Mouse (Mus musculus) kidney, adult 10 weeks (tissue): ENCODE measurements around the gene Vezt. TPM values are rescaled to one million over a fixed set of nuclear protein-coding genes. Genes with fewer than 3 reads are reported as not detected.

Experiments used
- polyA plus RNA-seq: library from polyadenylated mRNA; stranded (reverse); fragments of 350-450 nt; fragmentation: Illumina TruSeq; extraction: RNeasy Lipid Tissue Mini Kit (QIAGEN cat#74804); gene quantifications from one replicate; pipeline ENCODE4 v1.2.3, GENCODE M21; 2014; ENCODE audit warnings: low read depth, low replicate concordance

Vezt gene
- polyA plus RNA-seq = 9.2 TPM

DNA sequence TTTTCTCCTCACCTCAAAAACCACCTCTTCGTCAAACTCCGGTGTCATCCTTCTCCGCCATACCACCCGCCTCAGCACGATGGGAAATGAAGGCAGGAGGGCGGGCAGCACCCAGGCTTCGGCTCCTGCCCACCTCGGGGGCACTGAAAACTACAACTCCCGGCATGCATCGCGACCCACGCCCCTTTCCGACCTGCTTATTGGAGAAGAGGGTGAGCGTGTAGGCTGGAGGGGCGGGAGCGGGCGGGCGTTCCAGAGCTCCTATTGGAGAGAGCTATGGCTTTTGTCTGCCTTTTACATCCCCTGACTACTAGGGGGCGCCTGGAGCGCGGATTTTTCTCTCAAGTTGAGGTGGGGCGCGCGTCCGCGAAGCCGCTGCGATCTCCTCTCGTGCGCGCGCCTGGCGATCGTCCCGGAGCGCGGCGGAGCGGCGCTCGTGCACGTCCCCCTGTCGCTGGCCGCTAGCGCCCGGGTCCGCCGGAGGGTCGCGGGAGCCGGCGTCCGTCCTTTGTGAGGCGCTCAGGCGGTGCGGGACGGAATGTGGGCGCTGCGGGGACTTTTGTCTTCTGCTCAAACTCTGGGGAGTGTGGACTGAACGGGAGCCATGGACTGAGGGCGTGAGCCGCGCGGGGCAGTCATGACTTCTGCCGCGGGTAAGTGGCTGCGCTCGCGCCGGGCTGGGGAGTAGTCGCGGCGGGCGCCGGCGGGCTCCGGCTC lies at the start of gene Vezt, which contains the start of gene Fgd6:
Gene Vezt, minus strand, starts transcription at position 160 of the 717 bp plus-strand sequence.
Gene Fgd6, plus strand, starts transcription at position 344 of the 717 bp plus-strand sequence.

DNA sequence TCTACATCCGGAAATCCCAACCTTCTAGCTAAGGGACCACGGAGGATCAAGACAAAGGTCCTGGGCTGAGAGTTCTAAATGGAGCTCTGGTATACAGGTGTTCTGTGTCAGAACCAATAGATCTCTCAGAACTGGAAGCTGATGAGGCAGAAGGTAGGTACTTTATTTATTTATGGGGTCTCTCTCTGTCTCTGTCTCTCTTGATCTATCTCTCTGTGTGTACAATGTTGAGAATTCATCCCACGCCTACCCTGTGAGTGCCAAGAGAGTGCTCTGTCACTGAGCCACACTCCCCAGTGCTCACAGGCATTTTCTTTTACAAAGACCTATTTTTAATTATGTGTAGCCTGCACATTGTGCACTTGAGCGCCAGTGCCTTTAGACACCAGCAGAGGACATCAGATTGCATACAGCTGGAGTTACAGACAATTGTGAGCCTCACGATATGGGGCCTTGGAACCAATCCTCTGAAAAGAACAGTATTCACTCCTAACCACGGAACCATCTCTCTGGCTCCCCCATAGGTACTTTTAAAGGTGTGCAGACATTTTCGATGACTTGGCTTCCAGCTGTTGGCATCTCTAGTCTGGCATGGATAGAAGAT lies 138.5 kb downstream of the Vezt start, which contains the start of gene Metap2:
Gene Metap2, minus strand, starts transcription at position 51 of the 604 bp plus-strand sequence.

Other genes with a start within 250 kb of the Vezt start
- not detected for gene Usp44, start 204.3 kb downstream of the Vezt start, polyA plus RNA-seq
- gene Metap2, start 138.7 kb downstream of the Vezt start, polyA plus RNA-seq = 384 TPM
- gene Fgd6, start 184 bp upstream of the Vezt start, polyA plus RNA-seq = 4.1 TPM
- 13.3 TPM for gene Nr2c1, start 112.2 kb upstream of the Vezt start, polyA plus RNA-seq
- 212 TPM for gene Ndufa12, start 162.9 kb upstream of the Vezt start, polyA plus RNA-seq